Mouse (Mus musculus): ENCODE results near the gene Ccdc183.

The Ccdc183 gene

GRCm38 (mm10) chr2:25607761-25608622 is 9.5 kb downstream of the Ccdc183 start, which contains the start of gene Rabl6:
Rabl6 (minus strand) TSS chr2:25608521.
- under 1% methylated on average over 80 of the region's 80 CpGs for WGBS

GRCm38 (mm10) chr2:25602526-25602925 is 15.0 kb downstream of the Ccdc183 start:
- 84% methylated on average over 5 of the region's 5 CpGs for WGBS

- WGBS, result 74% methylated on average over 2 of the region's 2 CpGs
These were observed 17.4 kb downstream of the Ccdc183 start for GRCm38 (mm10) chr2:25600037-25600436.

GRCm38 (mm10) chr2:25598749-25599148 is 18.7 kb downstream of the Ccdc183 start:
- 77% methylated on average over 1 of the region's 1 CpGs for WGBS

- WGBS, result 93% methylated on average over 5 of the region's 5 CpGs
These were observed 20.5 kb downstream of the Ccdc183 start for GRCm38 (mm10) chr2:25596765-25597510.

- 65% methylated on average over 2 of the region's 2 CpGs for WGBS
These were observed 25.6 kb downstream of the Ccdc183 start for GRCm38 (mm10) chr2:25591863-25592262.

- 83% methylated on average over 8 of the region's 8 CpGs for WGBS
These were observed 29.1 kb downstream of the Ccdc183 start for GRCm38 (mm10) chr2:25588227-25588907.

- 92% methylated on average over 8 of the region's 8 CpGs for WGBS
These were observed 30.2 kb downstream of the Ccdc183 start for GRCm38 (mm10) chr2:25587290-25587689.

GRCm38 (mm10) chr2:25585601-25586000 is 31.9 kb downstream of the Ccdc183 start:
- WGBS, result 52% methylated on average over 3 of the region's 3 CpGs

GRCm38 (mm10) chr2:25584856-25585255 is 32.6 kb downstream of the Ccdc183 start:
- 59% methylated on average over 4 of the region's 4 CpGs for WGBS

- 84% methylated on average over 3 of the region's 3 CpGs for WGBS
These were observed 33.3 kb downstream of the Ccdc183 start for GRCm38 (mm10) chr2:25584152-25584551.

- 50% methylated on average over 4 of the region's 4 CpGs for WGBS
These were observed 33.9 kb downstream of the Ccdc183 start for GRCm38 (mm10) chr2:25583571-25583970.

GRCm38 (mm10) chr2:25583120-25583481 is 34.4 kb downstream of the Ccdc183 start:
- WGBS, result 58% methylated on average over 6 of the region's 6 CpGs

- 35% methylated on average over 12 of the region's 12 CpGs for WGBS
These were observed 34.9 kb downstream of the Ccdc183 start for GRCm38 (mm10) chr2:25582466-25583119.

GRCm38 (mm10) chr2:25581901-25582301 is 35.6 kb downstream of the Ccdc183 start:
- WGBS, result 4% methylated on average over 6 of the region's 6 CpGs

- WGBS, result 3% methylated on average over 19 of the region's 19 CpGs
These were observed 36.1 kb downstream of the Ccdc183 start, which contains the start of gene Ajm1 for GRCm38 (mm10) chr2:25581294-25581864. Ajm1 (minus strand) TSS chr2:25581757.

- WGBS, result 17% methylated on average over 6 of the region's 6 CpGs
These were observed 36.8 kb downstream of the Ccdc183 start for GRCm38 (mm10) chr2:25580621-25581101.

- WGBS, result 27% methylated on average over 27 of the region's 27 CpGs
These were observed 37.6 kb downstream of the Ccdc183 start for GRCm38 (mm10) chr2:25579737-25580460.

GRCm38 (mm10) chr2:25578796-25579736 is 38.4 kb downstream of the Ccdc183 start:
- 42% methylated on average over 77 of the region's 77 CpGs for WGBS

Measured in cerebral cortex, adult 2 months (tissue).